Mouse (Mus musculus) olfactory bulb, adult 2 months (tissue): ENCODE measurements around the gene Grk5.

ENCODE experiments used
- CTCF ChIP-seq: fragments of 200-500 bp; IDR thresholded peaks from 2 replicates; pipeline ENCODE4 v1.5.1; 2012; ENCODE audit warnings: low read depth, mild to moderate bottlenecking, low read length, moderate library complexity; ENCODE audit not compliant: insufficient read depth
- POLR2A ChIP-seq: fragments of 200-500 bp; IDR thresholded peaks from 2 replicates; pipeline ENCODE4 v1.6.1; 2012; ENCODE audit warnings: mild to moderate bottlenecking, low read depth, low read length, moderate library complexity; ENCODE audit not compliant: insufficient read depth

- TF ChIP-seq POLR2A = no peak
- TF ChIP-seq CTCF = no peak
These were observed 26.3 kb downstream of the Grk5 start for GRCm38 (mm10) chr19:60915862-60916261.
